ENCODE assay signal across 8 mouse cellular contexts in the genomic region with DNA sequence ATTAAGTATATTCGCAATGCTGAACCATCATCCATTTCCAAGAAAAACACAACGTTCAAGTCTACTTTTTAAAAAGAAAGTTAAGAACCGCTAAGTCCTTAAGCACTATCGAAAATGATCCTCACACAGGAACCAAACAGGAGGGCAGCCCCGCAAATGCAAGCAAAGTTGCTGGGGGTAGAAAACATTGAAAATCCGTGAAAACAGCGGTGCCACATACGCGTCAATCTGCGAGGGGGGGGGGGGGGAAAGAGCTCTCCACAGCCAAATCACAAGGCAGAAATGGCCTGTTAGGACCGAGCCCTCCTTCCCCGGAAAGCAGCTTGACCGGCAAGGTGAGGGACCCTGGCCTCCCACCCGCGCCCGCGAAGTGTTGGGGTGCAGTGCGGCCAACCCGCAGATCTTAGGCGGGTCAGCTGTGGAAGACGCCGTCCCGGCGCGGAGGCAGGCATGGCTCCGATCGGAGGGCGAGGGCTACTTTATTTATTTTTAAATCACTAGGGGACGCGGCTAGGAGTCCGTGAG. TPM values are rescaled to one million over a fixed set of nuclear protein-coding genes. Genes with fewer than 3 reads are reported as not detected.
DNase-seq lines count a peak whose midpoint lies in the region; ATAC-seq and TF ChIP-seq lines count a peak whose summit lies in the region.

No protein-coding gene starts in this region.

- WGBS in kidney, embryonic 15.5 days, result under 1% methylated on average over 31 of the region's 31 CpGs
- 1% methylated on average over 31 of the region's 31 CpGs for WGBS in intestine, embryonic 14.5 days
- 1% methylated on average over 30 of the region's 31 CpGs for WGBS in midbrain, postnatal 0 days

- H3K27ac ChIP-seq in kidney, embryonic 15.5 days, result peak overlapping the region; percentile 94
- no peak overlapping the region for H3K27ac ChIP-seq in cortical plate, adult 2 months (ENCODE audit: insufficient read depth, low read length)
- peak overlapping the region; percentile 100 for H3K27ac ChIP-seq in intestine, embryonic 14.5 days (ENCODE audit: low read depth)
- H3K27ac ChIP-seq in midbrain, postnatal 0 days (ENCODE audit: low read depth, low read length), result no peak overlapping the region

- TF ChIP-seq CTCF in cortical plate, adult 2 months (IDR thresholded peaks at IDR 0.05; ENCODE audit: extremely low read depth, insufficient read depth, low read length), result no peak
- no peak for TF ChIP-seq CTCF in midbrain, postnatal 0 days (IDR thresholded peaks at IDR 0.05)

- no peaks in the 10 kb centered on the region for H3K27me3 ChIP-seq in kidney, embryonic 15.5 days
- no peaks in the 10 kb centered on the region for H3K27me3 ChIP-seq in intestine, embryonic 14.5 days (replicated peaks; ENCODE audit: control insufficient read depth, insufficient read depth, low read length)
- H3K27me3 ChIP-seq in midbrain, postnatal 0 days (ENCODE audit: insufficient read depth, low read length), result no peaks in the 10 kb centered on the region

- H3K4me2 ChIP-seq in kidney, embryonic 15.5 days, result peak overlapping the region; percentile 81
- H3K4me2 ChIP-seq in intestine, embryonic 14.5 days (ENCODE audit: low read length), result peak overlapping the region; percentile 89
- H3K4me2 ChIP-seq in midbrain, postnatal 0 days (ENCODE audit: low read depth, low read length, poor library complexity, severe bottlenecking), result peak overlapping the region; percentile 97

- H3K4me3 ChIP-seq in kidney, embryonic 15.5 days (replicated peaks), result peak overlapping the region; percentile 91
- H3K4me3 ChIP-seq in cortical plate, adult 2 months (ENCODE audit: insufficient read depth, low read length), result peak overlapping the region; percentile 51
- peak overlapping the region; percentile 88 for H3K4me3 ChIP-seq in intestine, embryonic 14.5 days (ENCODE audit: low read depth, low read length)
- peak overlapping the region; percentile 87 for H3K4me3 ChIP-seq in midbrain, postnatal 0 days (ENCODE audit: low read depth, low read length)

- no peaks in the 10 kb centered on the region for H3K9me3 ChIP-seq in kidney, embryonic 15.5 days (replicated peaks)
- H3K9me3 ChIP-seq in intestine, embryonic 14.5 days (ENCODE audit: control insufficient read depth, low read length), result no peaks in the 10 kb centered on the region
- no peaks in the 10 kb centered on the region for H3K9me3 ChIP-seq in midbrain, postnatal 0 days (ENCODE audit: low read length)

- no peak for TF ChIP-seq POLR2A in cortical plate, adult 2 months (IDR thresholded peaks at IDR 0.05; ENCODE audit: extremely low read depth, insufficient read depth, low read length)

- DNase-seq in kidney, adult 9 months, result no peak
- no peak for DNase-seq in intestine, embryonic 14.5 days (ENCODE audit: low spot score)
- DNase-seq in midbrain, postnatal 0 days (ENCODE audit: low spot score), result no peak
- no peak for DNase-seq in right cerebral cortex, postnatal 10 days (ENCODE audit: low spot score in 2 of 2)
- no peak for DNase-seq in ovary, postnatal 10 days (ENCODE audit: low spot score)

- peak overlapping the region; percentile 76 for H3K9ac ChIP-seq in kidney, embryonic 15.5 days
- H3K9ac ChIP-seq in intestine, embryonic 14.5 days (ENCODE audit: low read length), result peak overlapping the region; percentile 86
- peak overlapping the region; percentile 64 for H3K9ac ChIP-seq in midbrain, postnatal 0 days (replicated peaks; ENCODE audit: low read length, poor library complexity, severe bottlenecking)

- peaks cover 8% of the 10 kb centered on the region for H3K4me1 ChIP-seq in kidney, embryonic 15.5 days
- H3K4me1 ChIP-seq in cortical plate, adult 2 months (ENCODE audit: control insufficient read depth, insufficient read depth, low read length), result no peaks in the 10 kb centered on the region
- H3K4me1 ChIP-seq in intestine, embryonic 14.5 days (replicated peaks; ENCODE audit: control insufficient read depth, insufficient read depth, low read length), result peaks cover 7% of the 10 kb centered on the region; the same call in 1 of the 2 replicates
- no peaks in the 10 kb centered on the region for H3K4me1 ChIP-seq in midbrain, postnatal 0 days (ENCODE audit: insufficient read depth, low read length)

- peak; percentile 24 for ATAC-seq in kidney, embryonic 15.5 days (replicated peaks; ENCODE audit: low FRiP score)
- no peak for ATAC-seq in intestine, embryonic 14.5 days (replicated peaks; ENCODE audit: low FRiP score, low TSS enrichment, low read depth)
- ATAC-seq in midbrain, postnatal 0 days (ENCODE audit: low FRiP score), result no peak; the same call in 1 of the 2 replicates
- ATAC-seq in granulocyte monocyte progenitor cell, adult 5-6 weeks (replicated peaks; ENCODE audit: poor library complexity, severe bottlenecking), result no peak

- H3K36me3 ChIP-seq in kidney, embryonic 15.5 days, result peaks cover 15% of the 10 kb centered on the region
- peaks cover 21% of the 10 kb centered on the region for H3K36me3 ChIP-seq in intestine, embryonic 14.5 days (ENCODE audit: control insufficient read depth, insufficient read depth, low read length)
- no peaks in the 10 kb centered on the region for H3K36me3 ChIP-seq in midbrain, postnatal 0 days (ENCODE audit: insufficient read depth, low read length)

RNA-seq across cellular contexts. Expression of a gene that starts 0.9 kb away (rescaled TPM):
- 478 and 554 TPM in 2 replicates for polyA plus RNA-seq in kidney, embryonic 15.5 days (2015; fragmentation: Nextera tagmentation; extraction: Ambion mirVana)
- 6.3 and 6.5 TPM in 2 replicates for polyA plus RNA-seq in cortical plate, adult 2 months (2012; rRNA removed)
- 340 and 378 TPM in 2 replicates for polyA plus RNA-seq in intestine, embryonic 14.5 days (2014; fragmentation: Nextera tagmentation; extraction: Ambion mirVana)
- total RNA-seq in midbrain, postnatal 0 days (2014; rRNA removed), result 11.2 and 12.3 TPM in 2 replicates
- polyA plus RNA-seq in midbrain, postnatal 0 days (2015; fragmentation: Nextera tagmentation; extraction: Ambion mirVana), result 34.8 and 50.4 TPM in 2 replicates
- 351 and 354 TPM in 2 replicates for total RNA-seq in granulocyte monocyte progenitor cell, adult 5-6 weeks (2014; fragmentation: Nextera tagmentation)
- total RNA-seq in granulocyte monocyte progenitor cell, adult 5-6 weeks (2017), result 469 and 554 TPM in 2 replicates

RNA-seq across cellular contexts. Expression of a gene that starts 23.2 kb away (rescaled TPM):
- polyA plus RNA-seq in kidney, embryonic 15.5 days (2015; fragmentation: Nextera tagmentation; extraction: Ambion mirVana), result 35.9 and 37.0 TPM in 2 replicates
- polyA plus RNA-seq in cortical plate, adult 2 months (2012; rRNA removed), result 7.7 and 8.4 TPM in 2 replicates
- polyA plus RNA-seq in intestine, embryonic 14.5 days (2014; fragmentation: Nextera tagmentation; extraction: Ambion mirVana), result 36.6 and 39.7 TPM in 2 replicates
- 18.0 and 21.0 TPM in 2 replicates for total RNA-seq in midbrain, postnatal 0 days (2014; rRNA removed)
- polyA plus RNA-seq in midbrain, postnatal 0 days (2015; fragmentation: Nextera tagmentation; extraction: Ambion mirVana), result 14.4 and 14.6 TPM in 2 replicates
- 21.9 and 24.6 TPM in 2 replicates for total RNA-seq in granulocyte monocyte progenitor cell, adult 5-6 weeks (2014; fragmentation: Nextera tagmentation)
- total RNA-seq in granulocyte monocyte progenitor cell, adult 5-6 weeks (2017), result 73.7 and 93.3 TPM in 2 replicates

RNA-seq across cellular contexts. Expression of a gene that starts 55.1 kb away (rescaled TPM):
- polyA plus RNA-seq in kidney, embryonic 15.5 days (2015; fragmentation: Nextera tagmentation; extraction: Ambion mirVana), result 0.39 TPM in 1 of 2 replicates, not detected in the other
- 107 and 112 TPM in 2 replicates for polyA plus RNA-seq in cortical plate, adult 2 months (2012; rRNA removed)
- 0.27 and 0.54 TPM in 2 replicates for polyA plus RNA-seq in intestine, embryonic 14.5 days (2014; fragmentation: Nextera tagmentation; extraction: Ambion mirVana)
- total RNA-seq in midbrain, postnatal 0 days (2014; rRNA removed), result 11.2 and 16.3 TPM in 2 replicates
- 35.2 and 37.7 TPM in 2 replicates for polyA plus RNA-seq in midbrain, postnatal 0 days (2015; fragmentation: Nextera tagmentation; extraction: Ambion mirVana)
- total RNA-seq in granulocyte monocyte progenitor cell, adult 5-6 weeks (2014; fragmentation: Nextera tagmentation), result not detected in 2 replicates
- not detected in 2 replicates for total RNA-seq in granulocyte monocyte progenitor cell, adult 5-6 weeks (2017)

Comparison
In these comparisons a context has a peak if more than half of its experiments do, and no peak if none do; other contexts are left out.
1. H3K27ac ChIP-seq: peak in kidney, embryonic 15.5 days (single experiment) and intestine, embryonic 14.5 days (single experiment); none in cortical plate, adult 2 months (single experiment) and midbrain, postnatal 0 days (single experiment).
2. RNA of a gene that starts 55.1 kb away (polyA plus RNA-seq): 107 to 112 TPM in cortical plate, adult 2 months and 35.2 to 37.7 TPM in midbrain, postnatal 0 days; 0.27 to 0.54 TPM in intestine, embryonic 14.5 days and 0.39 TPM in kidney, embryonic 15.5 days; every median in the first group is over 10 times any median in the second.
3. Peak in every context shown above with its lines, with median percentiles within 50 percentile points of each other: H3K4me2 ChIP-seq, H3K4me3 ChIP-seq and H3K9ac ChIP-seq.